Mouse (Mus musculus): Measurements from ENCODE around the gene Zfp956. TPM values are rescaled to one million over a fixed set of nuclear protein-coding genes. Genes with fewer than 3 reads are reported as not detected.
A peak's percentile ranks its signal among the peaks of the same experiment; 100 is the strongest.
"Not testable (repeated sequence)": the region's sequence is repeated elsewhere in the genome, so short reads cannot be mapped to it uniquely, and the experiment has no call there.

The Zfp956 gene
- polyA plus RNA-seq, 1 experiment, result 14.1 TPM

DNA sequence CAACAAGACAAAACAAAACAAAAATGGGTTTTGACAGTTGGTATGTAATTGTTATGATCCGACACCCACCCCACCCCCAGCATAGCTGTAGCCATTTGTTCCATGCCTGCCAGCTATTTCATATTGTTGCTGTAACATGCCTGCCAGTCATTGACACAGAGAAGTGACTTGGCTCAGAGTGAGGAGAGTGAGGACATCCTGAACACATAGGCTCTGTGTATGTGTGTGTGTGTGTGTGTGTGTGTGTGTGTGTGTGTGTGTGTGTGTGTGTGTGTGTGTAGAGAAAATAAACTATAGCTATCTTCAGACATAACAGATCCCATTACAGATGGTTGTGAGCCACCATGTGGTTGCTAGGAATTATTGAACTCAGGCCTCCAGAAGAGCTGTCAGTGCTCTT is 15.0 kb downstream of the Zfp956 start:
- not testable (repeated sequence) for DNase-seq (ENCODE audit: low spot score)

DNA sequence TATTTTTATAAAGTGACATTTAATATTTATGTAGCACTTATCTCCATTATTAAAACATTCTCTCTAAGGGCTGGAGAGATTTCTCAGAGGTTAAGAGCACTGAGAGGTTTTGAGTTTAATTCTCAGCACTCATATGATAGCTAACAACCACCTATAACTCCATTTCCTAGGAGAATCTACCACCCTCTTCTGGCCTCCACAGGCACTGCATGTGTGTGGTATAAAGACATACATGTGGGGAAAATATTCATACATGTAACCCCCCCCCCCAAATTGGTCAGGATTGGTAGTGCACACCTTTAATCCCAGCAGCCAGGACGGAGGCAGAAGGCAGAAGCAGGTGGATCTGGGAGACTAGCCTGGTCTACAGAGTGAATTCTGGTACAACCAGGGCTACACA is 21.4 kb downstream of the Zfp956 start:
- no peak for DNase-seq (ENCODE audit: low spot score)

- peak; percentile 61 for DNase-seq (ENCODE audit: low spot score)
Observed at GRCm38 (mm10) chr6:47978897-47979368, 25.7 kb downstream of the Zfp956 start.

DNA sequence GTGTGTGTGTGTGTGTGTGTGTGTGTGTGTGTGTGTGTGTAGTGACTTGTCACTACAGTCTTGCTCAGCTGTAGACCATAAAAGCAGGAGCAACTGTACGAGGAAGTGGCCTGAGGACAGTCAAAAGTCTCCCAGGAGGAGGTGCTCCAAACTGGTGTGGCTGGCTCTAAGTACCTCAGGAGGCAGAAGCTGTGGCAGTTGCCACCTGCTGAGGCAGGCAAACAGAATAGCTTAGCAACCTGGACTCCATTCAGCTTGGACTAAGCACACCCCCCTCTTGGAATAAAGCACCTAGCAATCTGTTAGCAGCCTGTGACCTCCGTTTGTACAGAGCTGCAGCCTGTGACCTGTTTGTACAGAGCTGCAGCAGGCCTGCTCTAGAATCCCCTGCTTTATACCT is 30.7 kb downstream of the Zfp956 start:
- no peak for DNase-seq (ENCODE audit: low spot score)

DNA sequence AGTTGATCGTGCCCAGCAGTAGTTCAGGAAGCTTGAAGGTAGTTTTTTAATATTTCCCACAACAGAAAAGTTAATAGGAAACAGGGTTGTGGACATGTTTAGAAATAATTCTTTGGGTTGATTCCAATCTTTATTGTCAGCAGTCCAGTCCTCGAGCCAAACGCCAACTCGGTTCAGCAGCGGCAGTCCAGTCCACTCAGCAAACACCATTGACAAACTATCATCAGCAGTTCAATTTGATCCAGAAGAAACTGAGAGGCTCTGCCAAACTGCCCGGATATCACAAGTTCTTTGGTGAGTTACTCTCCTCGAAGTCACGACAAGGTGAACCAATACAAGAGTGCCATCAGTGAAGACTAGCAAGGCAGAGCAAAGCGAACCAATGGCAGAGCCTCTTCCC is 42.5 kb downstream of the Zfp956 start:
- DNase-seq (ENCODE audit: low spot score), result no peak

GRCm38 (mm10) chr6:48010727-48011126 is 57.5 kb downstream of the Zfp956 start:
- DNase-seq (ENCODE audit: low spot score), result no peak

Other genes with a start within 250 kb of the Zfp956 start
- gene Pdia4, start 140.0 kb upstream of the Zfp956 start, polyA plus RNA-seq (2012; rRNA removed), result 76.1 and 88.5 TPM in 2 replicates
- 0.48 and 0.75 TPM in 2 replicates for gene Zfp786, start 122.5 kb upstream of the Zfp956 start, polyA plus RNA-seq (2012; rRNA removed)
- 6.6 and 8.2 TPM in 2 replicates for gene Zfp398, start 117.7 kb upstream of the Zfp956 start, polyA plus RNA-seq (2012; rRNA removed)
- gene Zfp282, start 76.2 kb upstream of the Zfp956 start, polyA plus RNA-seq (2012; rRNA removed), result 11.8 and 12.6 TPM in 2 replicates
- gene Zfp212, start 32.9 kb upstream of the Zfp956 start, polyA plus RNA-seq (2012; rRNA removed), result 14.8 and 15.2 TPM in 2 replicates
- 8.8 and 14.6 TPM in 2 replicates for gene Zfp777, start 95.5 kb downstream of the Zfp956 start, polyA plus RNA-seq (2012; rRNA removed)
- gene Zfp746, start 133.2 kb downstream of the Zfp956 start, polyA plus RNA-seq (2012; rRNA removed), result 19.7 and 20.5 TPM in 2 replicates